Mouse (Mus musculus) yolk sac, embryonic 10.5 days (tissue): Measurements from ENCODE around the gene Ckm.

ENCODE experiments used
- DNase-seq: peaks from one replicate; pipeline ENCODE4 v3.0.0-alpha.2; 2017; ENCODE audit warnings: low spot score

The Ckm gene

GRCm38 (mm10) chr7:19432475-19432874 lies 27.9 kb downstream of the Ckm start:
- DNase-seq: no peak

- no peak for DNase-seq
These were observed 31.7 kb downstream of the Ckm start for GRCm38 (mm10) chr7:19436276-19436675.

- DNase-seq: no peak
These were observed 32.5 kb downstream of the Ckm start for GRCm38 (mm10) chr7:19437048-19437447.

- no peak for DNase-seq
These were observed 37.0 kb downstream of the Ckm start for GRCm38 (mm10) chr7:19441448-19442091.

GRCm38 (mm10) chr7:19443344-19443743 lies 38.8 kb downstream of the Ckm start:
- peak; percentile 41 for DNase-seq

GRCm38 (mm10) chr7:19444801-19445200 lies 40.2 kb downstream of the Ckm start:
- no peak for DNase-seq

GRCm38 (mm10) chr7:19447689-19448088 lies 43.1 kb downstream of the Ckm start:
- no peak for DNase-seq

- DNase-seq: no peak
These were observed 44.6 kb downstream of the Ckm start for GRCm38 (mm10) chr7:19449165-19449564.

- no peak for DNase-seq
These were observed 50.6 kb downstream of the Ckm start for GRCm38 (mm10) chr7:19455186-19455585.

GRCm38 (mm10) chr7:19455819-19456495 lies 51.4 kb downstream of the Ckm start:
- no peak for DNase-seq

- no peak for DNase-seq
These were observed 52.1 kb downstream of the Ckm start for GRCm38 (mm10) chr7:19456628-19457027.

- no peak for DNase-seq
These were observed 53.0 kb downstream of the Ckm start for GRCm38 (mm10) chr7:19457414-19458071.

- DNase-seq: peak; percentile 71
These were observed 53.5 kb downstream of the Ckm start for GRCm38 (mm10) chr7:19458072-19458486.

GRCm38 (mm10) chr7:19458591-19459111 lies 54.1 kb downstream of the Ckm start, which contains the start of gene Mark4:
Mark4 (minus strand) TSS chr7:19458821.
- peak; percentile 88 for DNase-seq

- no peak for DNase-seq
These were observed 54.7 kb downstream of the Ckm start for GRCm38 (mm10) chr7:19459144-19459870.

GRCm38 (mm10) chr7:19460500-19460899 lies 55.9 kb downstream of the Ckm start:
- no peak for DNase-seq

- DNase-seq: peak; percentile 44
These were observed 56.9 kb downstream of the Ckm start for GRCm38 (mm10) chr7:19461488-19461887.

- DNase-seq: no peak
These were observed 57.9 kb downstream of the Ckm start for GRCm38 (mm10) chr7:19462443-19462842.

GRCm38 (mm10) chr7:19462884-19463381 lies 58.4 kb downstream of the Ckm start, which contains the start of gene Exoc3l2:
Exoc3l2 (plus strand) TSS chr7:19463331.
- no peak for DNase-seq

- DNase-seq: peak; percentile 40
These were observed 60.1 kb downstream of the Ckm start for GRCm38 (mm10) chr7:19464367-19465307.
